Mouse (Mus musculus) embryonic facial prominence, embryonic 11.5 days (tissue): ENCODE data around the gene Dusp28. TPM values are rescaled to one million over a fixed set of nuclear protein-coding genes. Genes with fewer than 3 reads are reported as not detected.

Experiments
- ATAC-seq: fragments of 200-750 bp; cut with Nextera tagmentation; replicated peaks from 2 replicates; pipeline ENCODE4 v1.8.0; 2017; ENCODE audit warnings: low read depth; ENCODE audit not compliant: insufficient number of reproducible peaks, low FRiP score, low TSS enrichment
- DNase-seq: peaks from one replicate; pipeline ENCODE4 v3.0.0-alpha.2; 2015; ENCODE audit warnings: low spot score
- H3K27ac ChIP-seq: fragments of 300-500 bp; sonication (generic); replicated peaks from 2 replicates; pipeline ENCODE4 v1.5.1; 2014; ENCODE audit warnings: mild to moderate bottlenecking, low read depth, low read length, control low read depth
- H3K27me3 ChIP-seq: fragments of 300-500 bp; sonication (generic); 2 replicates; pipeline ENCODE4 v1.6.1; 2014; ENCODE audit warnings: mild to moderate bottlenecking, low read length, moderate library complexity, mixed read lengths; ENCODE audit not compliant: control insufficient read depth, insufficient read depth
- H3K36me3 ChIP-seq: fragments of 300-500 bp; sonication (generic); replicated peaks from 2 replicates; pipeline ENCODE4 v1.6.1; 2014; ENCODE audit warnings: low read depth, mild to moderate bottlenecking, low read length, moderate library complexity, mixed read lengths; ENCODE audit not compliant: control insufficient read depth, insufficient read depth
- H3K4me1 ChIP-seq: fragments of 300-500 bp; sonication (generic); 2 replicates; pipeline ENCODE4 v1.6.1; 2014; ENCODE audit warnings: low read length, mixed read lengths; ENCODE audit not compliant: control insufficient read depth, insufficient read depth
- H3K4me2 ChIP-seq: fragments of 300-500 bp; sonication (generic); 2 replicates; pipeline ENCODE4 v1.6.1; 2014; ENCODE audit warnings: low read depth, mild to moderate bottlenecking, control low read depth, low read length, moderate library complexity
- H3K4me3 ChIP-seq: fragments of 300-500 bp; sonication (generic); 2 replicates; pipeline ENCODE4 v1.5.1; 2014; ENCODE audit warnings: low read depth, low read length, control low read depth
- H3K9ac ChIP-seq: fragments of 300-500 bp; sonication (generic); replicated peaks from 2 replicates; pipeline ENCODE4 v1.6.1; 2014; ENCODE audit warnings: mild to moderate bottlenecking, control low read depth, low read length
- H3K9me3 ChIP-seq: fragments of 300-500 bp; sonication (generic); replicated peaks from 2 replicates; pipeline ENCODE4 v1.6.1; 2016; ENCODE audit warnings: mild to moderate bottlenecking, low read length, inconsistent platforms, mixed read lengths; ENCODE audit not compliant: control insufficient read depth
- WGBS: fragments of 180-500 bp; shearing (Covaris S2); extraction: QIAGEN DNeasy Blood & Tissue Kit; methylation state at CpG from one replicate; pipeline ENCODE4 v1.1.7; 2014; 5-methylcytosine and 5-hydroxymethylcytosine counted together
- polyA plus RNA-seq: library from polyadenylated mRNA; unstranded; fragments of >200 nt; fragmentation: Nextera tagmentation; extraction: Ambion mirVana; gene quantifications from 2 replicates; pipeline ENCODE4 v1.2.1, GENCODE M21; 2014

Dusp28 gene
- polyA plus RNA-seq, 1 experiment from 2014 or later = 7.2 TPM

GRCm38 (mm10) chr1:92935977-92936376, 29.2 kb downstream of the Dusp28 start:
- no peaks in the 10 kb centered on the region for H3K27me3 ChIP-seq
- H3K9ac ChIP-seq = no peak overlapping the region
- H3K36me3 ChIP-seq = no peaks in the 10 kb centered on the region
- H3K9me3 ChIP-seq = no peaks in the 10 kb centered on the region
- peak overlapping the region; percentile 7; the same call in 1 of the 2 replicates for H3K4me2 ChIP-seq
- no peaks in the 10 kb centered on the region for H3K4me1 ChIP-seq
- DNase-seq (no peak), ATAC-seq (no peak)
- WGBS = 66% methylated on average over 2 of the region's 2 CpGs
- no peak overlapping the region for H3K27ac ChIP-seq
- no peak overlapping the region for H3K4me3 ChIP-seq

GRCm38 (mm10) chr1:92936467-92936866, 29.7 kb downstream of the Dusp28 start:
- ATAC-seq (no peak), DNase-seq (no peak)
- no peaks in the 10 kb centered on the region for H3K9me3 ChIP-seq
- H3K4me3 ChIP-seq = no peak overlapping the region
- WGBS = 83% methylated on average over 3 of the region's 3 CpGs
- no peaks in the 10 kb centered on the region for H3K27me3 ChIP-seq
- no peaks in the 10 kb centered on the region for H3K36me3 ChIP-seq
- no peaks in the 10 kb centered on the region for H3K4me1 ChIP-seq
- no peak overlapping the region for H3K27ac ChIP-seq
- H3K9ac ChIP-seq = no peak overlapping the region
- peak overlapping the region; percentile 7 for H3K4me2 ChIP-seq

DNA sequence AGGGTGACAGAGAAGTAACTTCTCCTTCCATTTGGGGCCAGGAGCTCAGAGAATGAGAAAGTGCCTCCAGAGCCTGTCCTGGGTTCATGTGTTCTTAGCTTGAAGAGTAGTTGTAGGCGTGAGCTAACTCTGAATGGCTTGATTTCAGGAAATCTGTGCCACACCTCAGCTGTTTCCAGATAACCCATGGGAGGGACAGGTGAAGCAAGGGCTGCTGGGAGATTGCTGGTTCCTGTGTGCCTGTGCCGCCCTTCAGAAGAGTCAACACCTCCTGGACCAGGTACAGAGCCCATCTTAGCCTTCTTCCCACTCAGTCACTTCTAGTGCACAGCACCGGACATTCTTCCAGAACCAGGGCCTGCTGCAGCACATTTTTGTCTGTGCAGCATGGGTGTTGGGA, 31.0 kb downstream of the Dusp28 start:
- no peak for DNase-seq
- no peaks in the 10 kb centered on the region for H3K27me3 ChIP-seq
- no peak overlapping the region for H3K27ac ChIP-seq
- H3K36me3 ChIP-seq = no peaks in the 10 kb centered on the region; the same call in 1 of the 2 replicates
- H3K9me3 ChIP-seq = no peaks in the 10 kb centered on the region
- H3K4me1 ChIP-seq = no peaks in the 10 kb centered on the region
- H3K4me3 ChIP-seq = no peak overlapping the region
- no peak overlapping the region for H3K9ac ChIP-seq
- H3K4me2 ChIP-seq = no peak overlapping the region
- WGBS = 87% methylated on average over 3 of the region's 3 CpGs
- no peak for ATAC-seq

GRCm38 (mm10) chr1:92939746-92940145, 33.0 kb downstream of the Dusp28 start:
- ATAC-seq = no peak
- Histone ChIP-seq H3K4me2 (no peak overlapping the region), H3K36me3 (peaks cover 5% of the 10 kb centered on the region; the same call in 1 of the 2 replicates), H3K27ac (no peak overlapping the region), H3K9ac (no peak overlapping the region), H3K4me1 (no peaks in the 10 kb centered on the region), H3K9me3 (no peaks in the 10 kb centered on the region), H3K4me3 (no peak overlapping the region), H3K27me3 (no peaks in the 10 kb centered on the region)
- WGBS = 91% methylated on average over 4 of the region's 4 CpGs
- no peak for DNase-seq

DNA sequence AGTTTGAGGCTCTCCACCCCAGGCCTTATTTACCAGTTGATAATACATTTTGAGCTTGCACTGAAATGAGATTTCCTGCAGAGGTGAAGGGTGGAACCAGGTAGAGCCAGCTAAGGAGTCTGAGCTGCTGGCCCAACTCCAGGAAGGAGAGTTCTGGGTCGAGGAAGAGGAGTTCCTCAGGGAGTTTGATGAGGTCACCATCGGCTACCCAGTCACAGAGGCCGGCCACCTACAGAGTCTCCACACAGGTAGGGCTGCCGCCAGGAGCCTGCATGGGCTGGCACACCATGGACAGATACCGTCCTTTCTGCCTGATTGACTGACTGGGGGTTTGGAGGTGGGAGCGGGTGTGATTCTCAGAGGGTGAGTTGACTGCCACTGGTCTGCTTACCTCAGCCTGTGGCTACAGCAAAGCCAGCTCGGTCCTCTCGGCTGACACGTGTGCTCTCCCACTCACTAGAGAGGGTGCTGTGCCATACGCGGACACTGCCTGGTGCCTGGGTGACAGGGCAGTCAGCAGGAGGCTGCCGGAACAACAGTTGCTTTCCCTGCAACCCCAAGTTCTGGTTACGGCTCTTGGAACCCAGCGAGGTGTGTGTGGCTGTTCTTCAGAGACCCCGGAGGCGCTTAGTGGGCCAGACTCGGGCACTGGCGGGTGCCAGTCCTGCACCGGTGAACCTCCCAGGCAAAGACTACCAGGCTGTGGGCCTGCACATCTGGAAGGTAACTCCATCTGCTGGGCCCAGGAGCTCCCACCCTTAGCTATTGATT, 36.6 kb downstream of the Dusp28 start:
- Histone ChIP-seq H3K27me3 (no peaks in the 10 kb centered on the region), H3K9ac (no peak overlapping the region), H3K36me3 (peaks cover 8% of the 10 kb centered on the region; the same call in 1 of the 2 replicates), H3K9me3 (no peaks in the 10 kb centered on the region), H3K4me3 (no peak overlapping the region), H3K4me1 (no peaks in the 10 kb centered on the region), H3K4me2 (no peak overlapping the region), H3K27ac (no peak overlapping the region)
- DNase-seq = no peak
- no peak for ATAC-seq
- WGBS = 93% methylated on average over 19 of the region's 19 CpGs

DNA sequence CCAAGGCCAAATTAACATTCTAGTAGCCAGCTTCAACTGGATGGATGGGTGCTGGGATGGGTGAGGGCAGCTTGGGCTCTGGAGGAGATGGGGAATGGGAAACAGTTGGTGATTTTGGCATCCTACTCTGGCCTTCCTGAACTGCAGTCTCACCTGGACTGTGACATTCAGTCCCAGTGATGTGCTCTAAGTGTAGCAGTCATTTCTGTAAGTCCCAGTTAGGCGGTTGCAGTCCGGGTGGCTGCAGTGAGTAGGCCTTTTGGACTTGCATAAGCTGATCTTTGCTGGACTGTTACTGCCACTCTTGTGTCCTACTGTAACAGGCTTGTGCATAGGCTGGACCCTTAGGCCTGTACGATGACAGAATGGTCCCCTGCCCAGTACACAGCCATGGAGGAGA, 41.2 kb downstream of the Dusp28 start:
- Histone ChIP-seq H3K4me3 (no peak overlapping the region), H3K4me2 (no peak overlapping the region), H3K27ac (no peak overlapping the region), H3K27me3 (no peaks in the 10 kb centered on the region), H3K36me3 (peaks cover 8% of the 10 kb centered on the region; the same call in 1 of the 2 replicates), H3K9ac (no peak overlapping the region), H3K9me3 (no peaks in the 10 kb centered on the region), H3K4me1 (no peaks in the 10 kb centered on the region)
- ATAC-seq (no peak), DNase-seq (no peak)
- WGBS = 94% methylated on average over 3 of the region's 3 CpGs

DNA sequence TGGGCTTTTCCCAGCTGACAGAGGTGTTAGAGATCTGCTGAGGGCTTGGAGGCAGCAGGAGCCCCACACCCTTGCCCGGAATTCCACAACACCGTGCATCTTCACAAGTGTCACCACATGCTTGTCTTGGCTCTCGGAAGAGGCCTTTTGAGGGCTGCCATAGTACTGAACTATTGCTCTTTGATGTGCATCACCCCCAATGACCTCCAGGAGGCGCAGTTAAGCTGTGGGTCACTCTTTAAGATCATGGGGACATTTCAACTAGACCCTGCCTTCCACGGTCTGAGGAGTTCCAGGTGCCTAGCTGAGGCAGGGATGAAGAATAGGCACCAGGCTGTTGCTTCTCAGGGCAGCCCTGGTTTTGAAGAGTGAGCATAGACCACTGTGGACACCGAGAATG, 42.6 kb downstream of the Dusp28 start:
- Histone ChIP-seq H3K9me3 (no peaks in the 10 kb centered on the region), H3K4me2 (no peak overlapping the region), H3K4me1 (no peaks in the 10 kb centered on the region), H3K27me3 (no peaks in the 10 kb centered on the region), H3K4me3 (no peak overlapping the region), H3K27ac (no peak overlapping the region), H3K36me3 (peaks cover 6% of the 10 kb centered on the region; the same call in 1 of the 2 replicates), H3K9ac (no peak overlapping the region)
- ATAC-seq (no peak), DNase-seq (peak; percentile 14)
- 62% methylated on average over 6 of the region's 6 CpGs for WGBS

DNA sequence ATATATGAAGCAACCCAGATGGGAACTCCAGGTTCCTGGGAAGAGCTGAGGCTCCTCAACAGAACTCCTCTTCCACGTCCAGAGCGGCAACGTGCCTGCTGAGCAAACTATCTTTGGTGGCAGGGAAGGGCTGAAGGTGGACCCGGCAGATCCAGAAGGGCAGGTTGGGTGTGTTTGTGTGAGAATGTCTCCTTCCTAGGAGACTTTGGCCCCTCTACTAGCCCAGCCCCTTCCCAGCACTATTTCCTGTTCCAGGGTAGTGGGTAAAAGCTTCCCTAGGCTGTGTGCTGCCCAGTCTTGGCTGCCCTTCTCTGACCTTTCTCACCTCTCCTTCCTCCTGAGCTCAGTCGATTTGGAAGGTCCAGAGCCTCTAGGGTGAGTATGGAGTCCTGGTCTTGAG, 43.8 kb downstream of the Dusp28 start, which contains the start of gene Gpr35:
Gene Gpr35, plus strand, starts transcription at position 259 of the 400 bp plus-strand sequence.
- H3K4me1 ChIP-seq = no peaks in the 10 kb centered on the region
- DNase-seq = no peak
- ATAC-seq = no peak
- H3K9me3 ChIP-seq = no peaks in the 10 kb centered on the region
- no peak within 1 kb of the TSS for H3K4me2 ChIP-seq
- no peak within 1 kb of the TSS for H3K9ac ChIP-seq
- H3K36me3 ChIP-seq = no peaks in the 10 kb centered on the region; the same call in 1 of the 2 replicates
- 68% methylated on average over 5 of the region's 5 CpGs for WGBS
- H3K27ac ChIP-seq = no peak within 1 kb of the TSS
- no peak within 1 kb of the TSS for H3K4me3 ChIP-seq
- no peaks in the 10 kb centered on the region for H3K27me3 ChIP-seq
